Mouse (Mus musculus) heart, embryonic 15.5 days (tissue): ENCODE measurements around the gene Kif6. TPM values are rescaled to one million over a fixed set of nuclear protein-coding genes. Genes with fewer than 3 reads are reported as not detected.

ENCODE experiments used
- ATAC-seq: fragments of 200-750 bp; cut with Nextera tagmentation; replicated peaks from 2 replicates; pipeline ENCODE4 v1.8.0; 2017; ENCODE audit warnings: low read depth, moderate TSS enrichment; ENCODE audit not compliant: insufficient number of reproducible peaks, insufficient read depth, low FRiP score
- H3K27ac ChIP-seq: fragments of 300-500 bp; sonication (generic); 2 replicates; pipeline ENCODE4 v1.5.1; 2015; ENCODE audit warnings: mild to moderate bottlenecking, inconsistent platforms
- H3K27me3 ChIP-seq: fragments of 300-500 bp; sonication (generic); 2 replicates; pipeline ENCODE4 v1.6.1; 2015; ENCODE audit warnings: inconsistent platforms
- H3K36me3 ChIP-seq: fragments of 300-500 bp; sonication (generic); 2 replicates; pipeline ENCODE4 v1.6.1; 2015; ENCODE audit warnings: mild to moderate bottlenecking, inconsistent platforms
- H3K4me1 ChIP-seq: fragments of 300-500 bp; sonication (generic); replicated peaks from 2 replicates; pipeline ENCODE4 v1.6.1; 2015; ENCODE audit warnings: inconsistent platforms
- H3K4me2 ChIP-seq: fragments of 300-500 bp; sonication (generic); 2 replicates; pipeline ENCODE4 v1.6.1; 2015; ENCODE audit warnings: inconsistent platforms, mild to moderate bottlenecking, moderate library complexity
- H3K4me3 ChIP-seq: fragments of 300-500 bp; sonication (generic); 2 replicates; pipeline ENCODE4 v1.5.1; 2015; ENCODE audit warnings: mild to moderate bottlenecking, inconsistent platforms
- H3K9ac ChIP-seq: fragments of 300-500 bp; sonication (generic); 2 replicates; pipeline ENCODE4 v1.6.1; 2015; ENCODE audit warnings: mild to moderate bottlenecking, inconsistent platforms
- H3K9me3 ChIP-seq: fragments of 300-500 bp; sonication (generic); replicated peaks from 2 replicates; pipeline ENCODE4 v1.6.1; 2016; ENCODE audit warnings: inconsistent platforms
- WGBS: fragments of 180-500 bp; shearing (Covaris S2); methylation state at CpG from one replicate; pipeline ENCODE4 v1.1.7; 2015; ENCODE audit warnings: mixed read lengths; 5-methylcytosine and 5-hydroxymethylcytosine counted together
- polyA plus RNA-seq: library from polyadenylated mRNA; unstranded; fragments of >200 nt; fragmentation: Nextera tagmentation; extraction: Ambion mirVana; gene quantifications from 2 replicates; pipeline ENCODE4 v1.2.1, GENCODE M21; 2015

The Kif6 gene
- polyA plus RNA-seq, 1 experiment from 2014 or later: 1.9 TPM

- WGBS: 63% methylated on average over 2 of the region's 2 CpGs
- no peak overlapping the region for H3K4me3 ChIP-seq
- H3K36me3 ChIP-seq: no peaks in the 10 kb centered on the region
- no peak overlapping the region for H3K4me2 ChIP-seq
- no peak for ATAC-seq
- H3K27ac ChIP-seq: no peak overlapping the region
- H3K27me3 ChIP-seq: 0 out of 2 replicates have a peak, but pooled peaks cover 5% of the 10 kb centered on the region
- H3K9me3 ChIP-seq: no peaks in the 10 kb centered on the region
- H3K4me1 ChIP-seq: no peaks in the 10 kb centered on the region
- H3K9ac ChIP-seq: no peak overlapping the region
Observed at GRCm38 (mm10) chr17:49927611-49928010, 312.7 kb downstream of the Kif6 start.

- no peak for ATAC-seq
- peaks cover 45% of the 10 kb centered on the region for H3K27me3 ChIP-seq
Observed at GRCm38 (mm10) chr17:49933806-49934205, 318.9 kb downstream of the Kif6 start.

GRCm38 (mm10) chr17:49934586-49934985 lies 319.6 kb downstream of the Kif6 start:
- H3K27me3 ChIP-seq: peaks cover 45% of the 10 kb centered on the region
- WGBS: 27% methylated on average over 4 of the region's 4 CpGs
- H3K36me3 ChIP-seq: no peaks in the 10 kb centered on the region

More at GRCm38 (mm10) chr17:49933806-49934205, 318.9 kb downstream of the Kif6 start:
- Histone ChIP-seq H3K27ac (no peak overlapping the region), H3K4me2 (no peak overlapping the region), H3K4me1 (no peaks in the 10 kb centered on the region), H3K36me3 (no peaks in the 10 kb centered on the region), H3K9ac (no peak overlapping the region), H3K4me3 (no peak overlapping the region), H3K9me3 (no peaks in the 10 kb centered on the region)
- 48% methylated on average over 3 of the region's 3 CpGs for whole genome bisulfite sequencing

GRCm38 (mm10) chr17:49935602-49936205 lies 320.8 kb downstream of the Kif6 start:
- Histone ChIP-seq H3K4me2 (no peak overlapping the region), H3K27ac (no peak overlapping the region), H3K9me3 (no peaks in the 10 kb centered on the region), H3K36me3 (no peaks in the 10 kb centered on the region), H3K9ac (no peak overlapping the region), H3K4me1 (no peaks in the 10 kb centered on the region), H3K4me3 (no peak overlapping the region), H3K27me3 (peaks cover 45% of the 10 kb centered on the region)
- WGBS: 2% methylated on average over 4 of the region's 4 CpGs
- ATAC-seq: no peak

More at GRCm38 (mm10) chr17:49934586-49934985, 319.6 kb downstream of the Kif6 start:
- H3K9me3 ChIP-seq: no peaks in the 10 kb centered on the region
- H3K4me2 ChIP-seq: no peak overlapping the region
- no peak for ATAC-seq
- no peaks in the 10 kb centered on the region for H3K4me1 ChIP-seq
- no peak overlapping the region for H3K9ac ChIP-seq
- no peak overlapping the region for H3K4me3 ChIP-seq
- H3K27ac ChIP-seq: no peak overlapping the region

- H3K4me1 ChIP-seq: no peaks in the 10 kb centered on the region
- H3K27me3 ChIP-seq: peaks cover 44% of the 10 kb centered on the region
- 30% methylated on average over 2 of the region's 2 CpGs for WGBS
- H3K9ac ChIP-seq: no peak overlapping the region
- no peaks in the 10 kb centered on the region for H3K36me3 ChIP-seq
- H3K9me3 ChIP-seq: no peaks in the 10 kb centered on the region
- H3K4me3 ChIP-seq: no peak overlapping the region
- H3K4me2 ChIP-seq: no peak overlapping the region
- no peak overlapping the region for H3K27ac ChIP-seq
- no peak for ATAC-seq
Observed at GRCm38 (mm10) chr17:49936214-49936613, 321.3 kb downstream of the Kif6 start.

GRCm38 (mm10) chr17:49939146-49939545 lies 324.2 kb downstream of the Kif6 start:
- Histone ChIP-seq H3K4me3 (no peak overlapping the region), H3K4me2 (no peak overlapping the region), H3K4me1 (no peaks in the 10 kb centered on the region), H3K27ac (no peak overlapping the region), H3K9ac (no peak overlapping the region), H3K36me3 (no peaks in the 10 kb centered on the region), H3K9me3 (no peaks in the 10 kb centered on the region), H3K27me3 (peaks cover 27% of the 10 kb centered on the region)
- WGBS: 77% methylated on average over 7 of the region's 7 CpGs
- ATAC-seq: no peak

GRCm38 (mm10) chr17:49942674-49943073 lies 327.7 kb downstream of the Kif6 start:
- Histone ChIP-seq H3K27ac (no peak overlapping the region), H3K9me3 (no peaks in the 10 kb centered on the region), H3K4me1 (no peaks in the 10 kb centered on the region), H3K9ac (no peak overlapping the region), H3K36me3 (no peaks in the 10 kb centered on the region), H3K27me3 (no peaks in the 10 kb centered on the region), H3K4me3 (no peak overlapping the region), H3K4me2 (no peak overlapping the region)
- ATAC-seq: no peak
- 61% methylated on average over 6 of the region's 6 CpGs for WGBS

- H3K9ac ChIP-seq: 0 out of 2 replicates have a peak overlapping the region, but pooled peaks have one; percentile 31
- H3K9me3 ChIP-seq: no peaks in the 10 kb centered on the region
- H3K4me3 ChIP-seq: peak overlapping the region; percentile 38
- H3K27ac ChIP-seq: peak overlapping the region; percentile 76
- 7% methylated on average over 7 of the region's 7 CpGs for WGBS
- peaks cover 11% of the 10 kb centered on the region for H3K4me1 ChIP-seq
- H3K27me3 ChIP-seq: peaks cover 3% of the 10 kb centered on the region; the same call in 1 of the 2 replicates
- ATAC-seq: no peak
- peak overlapping the region; percentile 58 for H3K4me2 ChIP-seq
- H3K36me3 ChIP-seq: no peaks in the 10 kb centered on the region
Observed at GRCm38 (mm10) chr17:49951491-49951855, 336.5 kb downstream of the Kif6 start.

- Histone ChIP-seq H3K36me3 (no peaks in the 10 kb centered on the region), H3K4me2 (peak overlapping the region; percentile 58), H3K9ac (peak overlapping the region; percentile 31; the same call in 1 of the 2 replicates), H3K27ac (peak overlapping the region; percentile 76), H3K9me3 (no peaks in the 10 kb centered on the region), H3K4me1 (peaks cover 11% of the 10 kb centered on the region), H3K4me3 (peak overlapping the region; percentile 38), H3K27me3 (peaks cover 3% of the 10 kb centered on the region; the same call in 1 of the 2 replicates)
- peak; percentile 65; the same call in 1 of the 2 replicates for ATAC-seq
- 37% methylated on average over 22 of the region's 22 CpGs for WGBS
Observed at GRCm38 (mm10) chr17:49951856-49952607, 337.1 kb downstream of the Kif6 start.

- Histone ChIP-seq H3K27ac (no peak overlapping the region), H3K4me3 (no peak overlapping the region), H3K4me2 (no peak overlapping the region), H3K36me3 (no peaks in the 10 kb centered on the region), H3K27me3 (no peaks in the 10 kb centered on the region), H3K9me3 (no peaks in the 10 kb centered on the region), H3K9ac (no peak overlapping the region), H3K4me1 (no peaks in the 10 kb centered on the region)
- no peak for ATAC-seq
Observed at GRCm38 (mm10) chr17:49959021-49959420, 344.1 kb downstream of the Kif6 start.
